Mouse (Mus musculus): ENCODE results near the gene Phpt1.

Gene Phpt1

DNA sequence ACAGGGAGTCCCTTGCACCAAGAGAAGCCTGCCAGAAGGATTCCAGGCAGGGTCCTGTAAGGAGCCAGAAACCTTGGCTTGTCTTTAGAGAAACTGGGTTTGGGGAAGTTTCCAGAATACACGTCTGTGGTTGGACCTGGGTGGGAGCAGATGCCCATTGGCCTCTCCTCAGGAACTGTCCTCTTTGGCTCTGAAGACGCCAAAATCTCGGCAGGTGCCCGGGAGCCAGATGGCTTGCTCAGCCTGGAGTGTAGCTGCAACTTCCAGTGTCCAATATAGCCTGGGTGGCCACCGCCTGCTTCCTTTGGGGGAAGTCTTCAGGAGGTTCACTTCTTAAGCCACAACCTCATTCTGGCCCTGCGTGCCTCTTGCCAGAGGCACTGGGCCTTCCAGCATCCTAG, 6.9 kb upstream of the Phpt1 start:
- no peak for DNase-seq

DNA sequence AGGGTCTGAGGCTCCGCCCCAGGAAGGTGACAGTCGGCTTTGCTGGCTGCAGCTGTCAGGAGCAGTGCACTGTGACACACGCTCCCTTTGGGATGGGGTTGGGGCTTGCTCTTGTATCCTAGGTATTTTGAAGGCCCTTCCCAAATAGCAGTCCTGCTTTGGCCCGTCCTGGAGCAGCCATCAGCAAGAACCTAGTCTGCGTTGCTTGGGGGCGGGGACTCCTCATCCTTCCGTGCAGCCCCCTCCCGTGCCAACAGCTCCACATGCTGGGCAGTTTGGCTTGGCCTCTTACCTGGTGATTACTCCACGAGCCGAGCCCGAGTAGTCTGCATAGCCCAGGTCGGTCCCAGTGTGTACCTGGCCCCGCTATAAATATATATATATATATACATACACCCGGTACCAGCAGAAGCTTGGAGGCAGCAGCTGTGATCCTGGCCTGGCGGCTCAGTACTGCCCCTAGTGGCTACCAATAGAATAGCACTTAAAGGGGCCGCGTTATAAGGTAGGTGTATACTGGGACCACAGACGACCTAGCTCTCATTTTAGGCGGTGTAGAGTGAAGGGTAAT, 6.4 kb upstream of the Phpt1 start, which contains the start of gene Ajm1:
Ajm1 (minus strand) TSS at position 464 of the 571 bp plus-strand sequence.
- peak; percentile 67 for DNase-seq

DNA sequence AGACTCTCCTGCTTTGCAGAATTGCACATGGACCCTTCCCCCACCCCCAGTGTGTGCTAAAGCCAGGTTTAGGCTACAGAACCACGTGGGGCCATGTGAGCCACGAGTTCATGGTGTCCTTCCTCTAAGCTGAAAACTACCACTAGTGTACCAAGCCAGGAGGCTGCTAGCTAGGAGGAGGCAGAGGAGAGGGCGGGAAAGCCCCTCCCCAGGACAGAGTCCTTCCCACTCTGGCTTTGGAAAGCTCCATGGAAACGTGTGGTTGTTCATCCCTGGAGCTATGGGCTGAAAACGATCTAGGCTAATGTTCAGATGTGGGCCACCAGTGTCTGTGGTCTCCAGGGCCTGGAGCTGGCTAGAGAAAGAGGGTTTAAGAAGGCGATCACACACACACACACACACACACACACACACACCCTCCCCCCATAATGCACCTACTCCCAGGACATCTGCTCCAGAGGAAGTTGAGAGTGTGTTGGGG, 5.6 kb upstream of the Phpt1 start:
- DNase-seq, result no peak

DNA sequence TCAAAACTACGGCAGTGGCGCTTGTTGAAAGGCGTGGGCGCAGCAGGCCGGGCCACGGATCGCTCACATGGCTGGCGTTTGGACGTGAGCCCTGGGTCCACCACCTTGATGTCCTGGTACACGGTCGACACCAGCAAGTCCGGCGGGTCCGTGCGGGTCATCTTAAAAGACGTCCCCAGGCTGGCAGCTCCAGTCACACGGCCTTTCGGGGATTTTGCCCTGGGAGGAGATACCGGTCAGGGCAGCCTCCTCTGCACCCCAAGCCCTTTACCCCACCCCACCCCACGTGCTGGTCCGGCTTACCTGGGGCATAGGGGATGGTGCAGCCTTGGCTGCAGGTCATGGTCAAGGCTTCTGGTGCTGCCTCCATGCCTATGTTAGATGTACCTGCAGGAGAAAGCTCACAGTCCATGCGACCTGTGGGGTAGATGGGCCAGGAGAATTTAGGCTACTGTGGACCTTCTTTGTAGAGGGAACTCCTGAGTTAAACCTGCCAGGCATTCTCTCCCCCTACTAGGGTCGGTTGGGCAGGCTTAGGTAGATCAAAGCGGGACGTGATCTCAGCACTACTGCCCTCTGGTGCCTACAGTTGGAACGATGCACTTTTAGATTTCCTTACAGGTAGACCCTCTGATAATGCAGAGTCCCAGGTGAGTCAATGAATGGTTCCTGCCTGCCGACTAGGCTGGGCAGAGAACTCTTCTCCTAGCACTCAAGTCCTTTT, 4.9 kb upstream of the Phpt1 start:
- DNase-seq, result peak; percentile 66

DNA sequence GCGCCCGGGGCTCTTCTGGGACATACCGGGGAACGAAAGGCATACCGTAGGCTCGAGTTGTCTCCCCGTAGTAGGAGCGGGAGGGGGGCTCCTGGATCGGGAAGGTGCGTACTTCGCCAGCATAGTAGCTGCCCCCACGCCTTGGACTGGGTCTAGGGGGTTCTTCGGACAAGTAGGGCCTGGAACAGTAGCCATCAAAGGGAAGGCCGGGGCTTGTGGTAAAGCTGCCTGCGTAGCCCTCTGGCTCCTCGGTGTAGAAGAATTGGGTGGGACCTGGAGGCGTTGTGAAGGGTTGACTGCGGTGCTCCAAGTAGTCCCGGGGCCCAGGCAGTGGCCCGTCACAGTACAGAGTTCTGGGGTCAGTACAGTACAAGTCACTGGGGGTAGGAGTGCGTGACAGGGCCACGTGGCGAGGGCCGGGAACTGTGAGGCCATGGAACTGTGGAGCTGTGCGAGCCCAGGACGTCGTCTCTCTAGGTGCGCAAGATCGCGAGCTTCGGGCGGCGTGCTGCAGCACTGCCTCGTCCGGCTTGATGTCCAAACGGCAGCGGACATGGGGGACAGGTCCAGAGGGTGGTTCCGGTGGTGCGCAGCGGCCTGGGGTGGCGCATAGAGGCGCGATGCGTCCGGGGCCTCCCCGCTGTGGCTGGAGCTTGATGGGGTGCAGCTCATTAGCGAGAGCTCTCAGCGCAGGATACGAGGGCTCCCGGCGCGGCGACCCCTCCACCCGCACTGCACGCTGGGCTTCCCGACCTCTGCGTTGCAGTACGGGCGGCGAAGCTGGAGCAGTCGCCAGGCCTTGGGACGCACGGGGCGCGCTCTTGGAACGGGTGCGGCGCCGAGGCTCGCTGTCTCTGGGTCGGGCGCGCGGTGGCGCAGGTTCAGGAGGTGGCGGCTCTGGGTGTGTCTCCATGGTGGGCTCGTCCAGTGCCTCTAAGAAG, 4.0 kb upstream of the Phpt1 start:
- DNase-seq, result no peak

DNA sequence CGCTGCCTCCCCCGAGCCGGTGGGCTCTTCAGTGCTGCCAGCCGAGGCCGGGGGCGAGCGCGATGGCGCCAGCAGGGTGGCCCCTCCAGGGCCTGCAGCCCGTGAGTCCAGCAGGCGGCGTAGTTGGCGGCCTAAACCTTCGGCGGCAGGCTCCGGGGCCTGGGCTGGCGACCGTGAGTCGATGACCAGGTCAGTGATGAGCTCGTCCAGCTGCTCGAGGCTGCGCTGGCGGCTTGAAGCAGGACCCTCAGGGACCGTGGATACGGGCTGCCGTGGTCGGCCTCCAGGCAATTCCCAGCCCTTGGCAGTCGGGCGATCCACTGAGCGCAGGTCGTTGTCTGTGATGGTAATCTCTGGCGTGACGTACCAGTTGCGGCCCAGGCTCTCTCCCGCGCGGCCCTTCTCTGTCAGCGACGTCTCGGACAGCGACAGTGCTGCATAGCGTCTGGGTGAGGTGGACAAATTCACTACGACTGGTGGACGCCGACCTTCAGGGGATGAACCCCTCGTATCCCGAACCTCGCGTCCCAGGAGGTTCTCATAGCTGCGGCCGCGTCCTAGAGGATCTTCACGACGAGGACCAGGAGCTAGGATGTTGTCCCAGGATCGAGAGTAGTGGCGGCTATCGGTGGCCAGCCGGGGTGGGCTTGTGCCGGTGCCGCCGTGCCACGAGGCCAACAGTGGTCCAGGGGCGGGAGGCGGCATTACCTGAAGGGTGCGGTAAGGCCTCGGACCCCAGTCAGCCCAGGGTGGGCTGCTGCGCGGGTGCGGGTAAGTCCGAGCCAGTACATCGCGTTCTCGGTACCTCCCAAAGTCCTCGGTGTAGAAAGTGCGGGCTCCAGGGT, 3.1 kb upstream of the Phpt1 start:
- DNase-seq, result no peak

DNA sequence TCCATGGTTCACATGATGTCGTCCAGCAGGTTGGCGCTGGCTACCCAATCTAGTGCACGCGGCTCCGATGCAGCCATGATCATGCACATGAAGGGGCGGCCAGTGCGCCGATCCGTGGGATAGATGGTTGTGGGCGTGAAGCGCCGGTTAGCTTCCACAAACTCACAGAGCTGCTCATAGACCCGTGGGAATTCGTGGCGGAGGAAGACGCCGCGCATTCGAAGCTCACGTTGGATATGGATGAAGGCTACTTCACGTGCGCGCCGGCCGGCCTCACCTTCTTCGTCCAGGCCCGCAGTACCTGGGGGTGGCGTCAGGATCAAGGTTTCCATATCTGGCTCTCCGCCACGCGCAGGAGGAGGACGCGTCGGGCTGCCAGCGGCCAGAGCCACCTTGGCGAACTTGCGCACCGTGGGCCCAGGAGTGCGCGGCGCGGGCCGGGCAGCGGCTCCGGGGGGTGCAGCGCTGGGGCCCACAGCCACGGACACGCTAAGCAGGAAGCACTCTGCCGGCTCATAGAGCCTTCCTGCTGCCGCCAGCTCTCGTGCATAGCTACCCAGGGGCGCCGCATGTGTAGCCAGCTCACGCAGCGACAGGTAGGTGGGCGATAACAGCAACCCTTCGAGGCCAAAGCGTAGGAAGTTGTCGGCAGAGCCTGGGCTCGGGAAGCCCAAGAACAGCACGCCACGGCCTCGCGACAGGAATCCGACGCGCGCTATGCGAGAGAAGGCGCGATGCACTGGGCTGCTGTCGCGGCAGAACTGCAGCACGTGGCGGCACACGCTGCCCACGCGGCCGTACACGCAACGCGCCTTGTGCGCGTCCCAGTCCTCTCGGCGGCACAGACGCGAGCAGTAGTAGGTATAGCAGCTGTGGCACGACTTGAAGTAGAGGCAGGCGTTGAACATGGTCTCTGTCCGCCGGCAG, 2.2 kb upstream of the Phpt1 start:
- no peak for DNase-seq

DNA sequence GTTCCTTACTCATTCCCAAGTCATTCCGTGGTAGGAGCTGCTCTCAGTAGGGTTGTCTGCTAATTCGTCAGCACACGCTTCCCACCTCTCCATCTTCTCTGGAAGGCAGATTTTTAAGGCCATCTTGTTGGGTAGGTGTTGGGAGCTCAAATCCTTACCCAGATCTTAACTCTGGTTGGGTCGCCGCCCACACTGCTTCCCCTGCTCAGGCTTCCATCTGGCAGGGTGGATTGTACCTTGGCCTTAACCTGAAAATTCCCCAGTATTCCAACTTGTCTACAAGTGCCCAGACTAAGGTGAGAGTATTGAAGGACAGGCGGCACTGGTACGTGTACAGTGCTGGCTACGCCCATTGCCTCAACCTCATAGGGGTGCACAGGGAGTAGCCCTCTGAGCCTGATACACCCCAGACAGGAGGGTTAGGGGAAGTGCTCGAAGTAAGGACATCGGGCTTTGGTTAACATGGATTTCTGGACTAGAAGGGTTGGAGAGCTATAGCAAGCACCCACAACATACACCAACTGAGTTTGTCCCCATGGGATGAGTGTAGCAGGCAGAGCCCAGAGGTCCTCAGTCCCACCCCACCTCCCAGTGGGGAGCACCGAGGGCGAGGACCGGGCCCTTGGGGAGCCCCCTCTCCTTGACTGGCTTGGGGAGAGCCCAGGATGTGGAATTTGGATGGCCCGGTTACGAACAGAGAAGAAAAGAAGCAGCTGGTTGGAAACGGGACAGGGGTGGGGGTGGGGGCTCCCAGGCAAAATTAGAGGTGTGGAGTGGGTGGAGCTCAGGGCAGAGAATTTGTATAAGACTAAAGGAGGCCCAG, 1.2 kb upstream of the Phpt1 start:
- DNase-seq, result no peak

DNA sequence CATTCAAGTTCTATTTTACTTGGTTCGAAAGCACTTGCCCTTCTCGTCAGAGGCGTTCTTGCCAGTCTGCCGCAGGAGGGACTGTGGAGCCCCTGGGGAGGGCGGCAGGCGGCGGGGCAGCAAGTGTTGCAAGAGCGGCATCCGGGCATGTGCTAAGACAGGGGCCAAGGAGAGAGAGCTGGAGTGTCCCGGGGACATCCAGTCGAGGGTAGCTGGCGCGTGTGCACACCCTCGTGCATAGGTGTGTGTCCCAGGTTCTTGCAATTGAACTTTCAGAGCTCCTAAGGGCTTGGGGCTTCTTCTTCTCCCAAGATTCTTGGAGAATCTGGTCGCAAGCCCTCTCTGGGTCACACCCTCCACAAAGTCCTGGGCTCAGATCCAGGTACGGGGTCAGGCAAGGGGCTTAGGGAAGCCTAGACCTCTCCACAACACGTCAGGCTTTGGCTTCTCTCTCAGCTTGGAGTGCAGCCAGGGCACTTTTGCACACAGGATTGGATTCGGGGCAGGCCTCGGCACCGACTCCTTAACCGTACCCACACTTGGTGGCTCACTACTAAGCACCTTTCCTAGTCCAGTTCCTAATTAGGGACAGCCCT, 506 bp upstream of the Phpt1 start:
- DNase-seq, result peak; percentile 36

DNA sequence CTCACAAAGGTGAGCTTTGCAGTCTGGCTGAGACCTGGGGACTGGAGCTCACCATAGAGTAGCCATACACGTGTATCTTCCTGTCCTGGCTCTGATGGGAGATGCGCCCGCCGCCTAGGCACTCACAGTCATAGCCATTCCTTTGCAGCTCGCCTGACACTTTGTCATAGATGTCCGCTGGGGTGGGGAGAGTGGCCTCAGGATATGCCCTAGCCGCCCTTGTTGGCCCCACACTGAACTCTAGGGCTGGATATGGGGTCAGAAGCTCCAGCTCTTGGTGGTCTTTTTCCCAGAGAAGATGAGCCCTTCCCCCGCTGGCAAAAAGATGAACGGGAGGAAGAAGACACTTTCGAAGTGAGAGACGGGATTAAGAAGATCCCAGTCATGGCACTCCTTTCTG, 888 bp downstream of the Phpt1 start:
- DNase-seq, result no peak

DNA sequence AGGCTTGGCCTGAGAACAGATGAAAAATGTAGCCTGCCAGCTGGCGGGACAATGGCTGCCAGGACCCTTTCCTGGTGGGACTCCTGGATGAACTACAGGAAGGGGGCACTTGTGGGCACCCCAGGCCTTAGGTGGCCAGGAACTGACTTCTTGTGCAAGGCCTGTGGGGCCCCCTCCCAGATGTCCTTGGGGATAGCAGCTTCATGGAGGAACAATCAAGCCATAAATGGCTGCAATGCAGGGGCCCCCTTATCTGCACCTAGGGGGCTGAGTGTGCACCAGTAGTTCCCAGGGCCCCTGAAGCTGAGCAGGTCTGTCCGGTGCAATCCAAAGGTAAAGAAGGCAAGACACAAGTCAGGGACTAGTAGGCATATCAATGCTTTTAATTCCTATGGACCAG, 2.0 kb downstream of the Phpt1 start:
- no peak for DNase-seq

DNA sequence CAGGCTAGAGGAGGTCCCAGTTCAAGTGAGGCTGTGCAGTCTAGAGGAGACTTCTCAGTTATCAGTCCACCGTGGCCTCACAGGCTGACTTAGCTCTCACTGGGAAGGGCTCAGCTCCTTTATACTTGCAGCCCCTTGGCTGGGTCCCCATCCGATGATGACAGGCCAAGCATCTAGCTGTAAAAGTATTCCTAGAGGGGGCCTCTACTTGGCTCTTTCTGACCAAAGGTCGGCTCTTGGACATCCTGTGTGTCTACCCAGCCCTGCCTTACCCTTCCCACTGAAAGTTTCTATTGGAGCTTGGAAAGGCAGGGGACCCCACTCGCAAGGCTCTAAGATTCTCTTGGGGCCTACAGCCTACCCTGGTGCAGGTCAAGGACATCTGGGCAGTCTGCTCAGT, 3.8 kb downstream of the Phpt1 start:
- DNase-seq, result no peak

DNA sequence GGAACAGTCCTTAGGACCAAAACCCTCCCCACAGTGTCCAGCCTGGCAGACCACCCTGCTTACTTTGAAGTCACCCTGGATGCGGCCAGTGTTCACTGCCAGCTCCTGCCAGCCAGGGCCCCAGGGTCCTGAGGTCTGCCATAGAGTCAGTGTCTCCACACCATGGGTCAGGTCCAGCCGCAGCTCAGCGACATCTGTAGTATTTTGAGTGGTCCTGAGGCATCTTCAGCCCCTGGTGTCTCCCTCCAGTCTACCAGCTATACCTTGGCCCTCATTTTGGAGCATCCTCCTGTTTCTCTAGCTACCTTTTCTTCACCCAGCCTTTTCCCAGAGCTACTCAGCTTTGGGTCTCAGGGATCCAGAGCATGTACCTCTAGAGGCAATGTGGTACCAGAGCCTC, 5.7 kb downstream of the Phpt1 start:
- DNase-seq, result no peak

DNA sequence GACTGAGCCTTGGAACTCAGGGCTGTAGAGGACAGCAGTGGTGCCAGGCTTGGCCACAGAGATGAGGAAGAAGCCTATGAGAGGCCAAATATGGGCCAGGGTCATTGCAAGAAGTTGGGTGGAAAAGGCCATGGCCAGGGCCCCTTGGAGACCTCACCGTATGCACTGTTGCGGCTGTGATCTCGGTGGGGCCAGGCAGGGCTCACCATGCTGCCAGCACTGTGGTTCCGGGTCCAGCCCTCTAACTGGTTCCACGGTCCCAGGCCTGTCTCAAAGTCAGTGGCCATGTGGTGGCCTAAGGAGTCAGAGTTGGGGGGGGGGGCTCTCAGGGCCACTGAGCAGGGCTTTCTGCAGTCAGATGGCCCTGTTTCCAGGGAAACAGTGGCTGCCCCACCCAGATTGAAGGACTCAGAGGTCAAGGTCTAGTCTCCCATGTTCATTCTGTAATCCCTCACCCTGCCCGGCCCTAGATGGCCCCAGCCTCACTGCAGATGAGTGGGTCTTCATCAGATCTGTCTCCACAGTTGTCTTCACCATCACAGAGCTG, 6.5 kb downstream of the Phpt1 start:
- no peak for DNase-seq

DNA sequence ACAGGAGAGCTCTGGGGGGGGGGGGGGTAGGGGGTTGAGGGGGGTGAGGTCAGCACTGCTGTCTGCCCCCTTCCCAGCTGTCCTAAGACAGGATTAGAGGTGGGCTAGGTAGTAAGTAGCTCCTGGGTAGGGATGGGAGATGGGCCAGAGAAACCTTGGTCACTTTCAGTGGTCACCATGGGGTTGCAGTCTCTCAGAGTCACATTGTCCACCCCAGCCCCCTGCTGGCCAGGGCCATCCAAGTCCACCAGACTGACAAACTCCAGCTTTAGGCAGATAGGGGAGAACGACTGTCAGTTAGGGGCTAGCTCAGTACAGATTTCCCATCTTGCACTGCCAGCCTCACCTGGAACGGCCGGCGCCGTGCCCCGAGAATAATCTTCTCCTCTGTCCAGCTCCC, 8.5 kb downstream of the Phpt1 start:
- DNase-seq, result no peak

DNA sequence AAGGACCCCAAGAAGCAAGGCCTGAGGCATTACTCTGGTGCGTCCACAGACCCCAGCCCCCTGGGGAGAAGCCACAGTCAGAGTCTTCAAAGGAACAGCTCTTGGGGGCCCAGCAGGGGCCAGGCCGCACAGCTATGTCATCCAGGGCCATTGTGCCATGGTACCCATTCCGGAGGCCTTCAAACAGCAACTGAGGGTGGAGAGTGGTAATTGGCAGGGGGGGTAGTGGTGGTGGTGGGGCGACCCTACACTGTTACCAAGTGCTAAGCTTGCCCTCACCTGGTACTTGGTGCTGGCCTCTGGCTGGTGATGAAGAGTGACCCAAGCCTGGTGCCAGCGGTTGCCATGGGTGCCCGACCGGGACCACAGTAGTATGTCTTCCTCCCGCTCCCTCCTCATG, 9.3 kb downstream of the Phpt1 start:
- DNase-seq, result no peak

DNA sequence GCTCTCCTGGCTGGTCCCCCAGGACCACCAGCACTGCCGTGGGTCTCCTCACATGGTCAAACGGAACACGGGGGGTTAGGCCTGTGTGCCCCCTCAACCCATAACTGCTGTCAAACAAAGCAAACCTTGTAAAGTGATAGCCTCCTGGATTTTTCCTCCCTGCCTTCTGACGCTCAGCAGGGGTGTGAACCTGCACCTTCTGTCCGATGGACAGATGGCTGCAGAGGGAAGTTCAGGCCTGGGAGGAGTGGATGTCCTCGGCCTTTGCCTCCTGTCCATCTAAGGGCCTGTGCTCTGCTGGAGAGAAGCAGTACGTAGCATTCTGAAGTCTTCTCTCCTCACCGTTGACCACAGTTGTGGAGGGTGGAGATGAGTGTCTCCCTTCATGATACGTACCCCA, 13.1 kb downstream of the Phpt1 start:
- DNase-seq, result no peak

DNA sequence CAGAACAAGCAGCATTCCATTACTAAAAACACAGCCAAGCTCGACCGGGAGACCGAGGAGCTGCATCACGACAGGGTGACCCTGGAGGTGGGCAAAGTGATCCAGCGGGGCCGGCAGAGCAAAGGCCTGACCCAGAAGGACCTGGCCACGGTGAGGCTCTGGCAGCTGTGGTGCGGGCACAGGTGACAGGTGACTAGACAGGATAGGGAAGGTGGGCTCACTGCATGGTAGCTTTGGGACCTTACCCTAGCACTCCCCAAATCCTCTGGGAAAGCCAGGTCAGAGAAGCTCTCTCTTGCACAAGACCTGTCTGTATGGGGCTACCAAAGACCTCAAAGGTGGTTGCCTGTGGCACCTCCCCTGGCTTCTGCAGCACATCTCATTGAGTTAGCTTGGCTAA, 14.5 kb downstream of the Phpt1 start:
- no peak for DNase-seq

DNA sequence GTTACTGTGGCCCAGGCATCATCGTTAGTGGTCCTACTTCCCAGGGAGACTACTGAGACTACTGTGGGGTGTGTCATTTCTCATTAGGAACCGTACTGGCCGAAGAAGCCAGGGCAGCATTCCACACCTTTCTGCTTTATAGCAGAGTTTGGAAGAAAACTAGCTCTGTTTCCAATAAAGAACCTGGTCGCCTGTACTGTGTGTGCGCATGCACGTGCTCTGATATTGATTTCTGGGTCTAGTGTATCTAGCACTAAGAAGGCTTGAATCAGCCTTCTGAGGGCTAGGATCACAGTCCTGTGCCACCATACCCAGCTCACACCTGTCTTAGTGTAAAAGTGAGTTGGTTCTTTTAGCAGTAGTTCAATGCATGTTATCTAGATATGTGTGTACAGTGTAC, 16.2 kb downstream of the Phpt1 start:
- no peak for DNase-seq

DNA sequence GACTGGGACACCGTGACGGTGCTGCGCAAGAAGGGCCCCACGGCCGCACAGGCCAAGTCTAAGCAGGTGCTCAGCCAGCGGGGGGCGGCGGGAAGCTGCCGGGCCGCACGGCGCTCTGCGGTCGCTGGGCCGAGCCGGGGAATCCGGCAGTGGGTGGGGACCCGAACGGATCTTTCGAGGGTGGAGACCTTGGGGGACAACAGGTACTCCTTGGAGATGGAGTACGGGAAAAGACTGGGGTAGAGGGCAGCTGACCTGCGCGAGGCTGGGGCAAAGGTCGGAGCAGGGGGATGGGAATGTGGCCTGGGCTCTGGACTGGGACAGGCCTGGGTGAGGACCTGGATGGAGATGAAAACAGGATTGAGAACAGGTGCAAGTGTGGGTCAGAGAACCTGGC, 17.1 kb downstream of the Phpt1 start:
- DNase-seq, result peak; percentile 77
